Mouse (Mus musculus): Measurements from ENCODE around the gene Crim1. TPM values are rescaled to one million over a fixed set of nuclear protein-coding genes. Genes with fewer than 3 reads are reported as not detected.
A peak's percentile ranks its signal among the peaks of the same experiment; 100 is the strongest.

Gene Crim1
- polyA plus RNA-seq, 1 experiment from 2014 or later = 5.2 TPM

DNA sequence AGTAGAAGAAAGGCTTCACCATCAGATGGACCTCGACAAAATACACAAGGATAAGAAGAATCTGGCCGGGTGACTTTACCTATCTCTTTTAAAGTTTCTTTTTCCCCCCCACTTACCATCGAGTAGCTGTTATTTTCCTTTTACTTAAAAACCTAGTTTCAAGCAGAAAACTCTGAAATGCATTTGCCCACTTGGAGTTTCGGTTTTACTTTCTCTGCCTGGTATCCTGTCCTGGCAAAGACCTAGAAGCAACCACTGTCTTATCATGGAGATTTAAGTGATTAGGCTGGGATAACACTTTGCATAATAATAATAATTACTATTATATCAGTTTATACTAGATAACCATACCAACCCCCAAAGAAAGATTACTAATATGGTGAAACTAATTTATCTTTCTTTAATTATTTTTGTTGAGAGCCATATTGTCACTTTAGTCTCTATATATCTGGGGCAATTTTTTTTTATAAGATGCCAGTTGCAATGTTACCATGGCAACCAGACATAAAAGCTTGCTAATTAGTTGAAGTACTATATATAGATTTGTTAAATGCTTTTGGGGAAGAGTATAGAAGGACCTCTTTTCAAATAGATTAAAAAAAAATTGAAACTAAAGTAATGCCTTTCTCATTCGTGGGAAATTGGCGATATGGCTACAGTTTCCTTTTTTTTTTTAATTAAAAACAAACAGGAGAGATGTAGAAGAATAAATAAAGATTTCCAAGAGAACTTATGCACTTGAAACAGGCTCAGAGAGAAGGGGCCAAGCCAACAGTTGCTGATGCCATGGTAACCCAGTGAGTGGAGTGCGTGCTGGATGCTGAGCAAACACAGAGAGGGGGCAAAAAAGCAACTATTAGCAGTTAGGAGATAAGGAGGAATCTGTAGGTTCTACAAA is 74.8 kb downstream of the Crim1 start:
- H3K4me2 ChIP-seq = no peak overlapping the region
- H3K27me3 ChIP-seq (replicated peaks) = no peaks in the 10 kb centered on the region
- no peak overlapping the region for H3K4me3 ChIP-seq (replicated peaks)
- H3K9ac ChIP-seq = no peak overlapping the region
- ATAC-seq (ENCODE audit: insufficient read depth, low FRiP score, low read depth) = no peak
- no peaks in the 10 kb centered on the region for H3K9me3 ChIP-seq
- peaks cover 11% of the 10 kb centered on the region; the same call in 1 of the 2 replicates for H3K4me1 ChIP-seq
- H3K27ac ChIP-seq = no peak overlapping the region
- WGBS = 73% methylated on average over 7 of the region's 7 CpGs
- no peaks in the 10 kb centered on the region for H3K36me3 ChIP-seq

DNA sequence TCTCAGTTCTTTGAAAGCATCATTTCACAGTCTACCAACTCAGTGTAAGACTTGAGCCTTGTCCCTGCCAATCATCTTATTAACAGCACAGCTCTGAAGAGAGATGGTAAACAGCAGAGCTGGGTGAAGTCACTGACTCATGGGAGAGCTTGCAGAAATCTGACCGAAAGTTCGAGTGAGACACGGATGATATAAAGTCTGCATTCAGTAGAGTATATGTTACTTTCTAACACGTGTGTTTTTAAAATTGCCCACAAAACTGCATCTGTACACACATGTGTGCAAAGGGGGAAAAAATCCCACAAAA is 75.4 kb downstream of the Crim1 start:
- Histone ChIP-seq H3K4me1 (peaks cover 11% of the 10 kb centered on the region), H3K27me3 (replicated peaks) (no peaks in the 10 kb centered on the region), H3K27ac (no peak overlapping the region), H3K9me3 (no peaks in the 10 kb centered on the region), H3K4me3 (replicated peaks) (no peak overlapping the region), H3K4me2 (no peak overlapping the region), H3K9ac (no peak overlapping the region), H3K36me3 (no peaks in the 10 kb centered on the region)
- ATAC-seq (ENCODE audit: insufficient read depth, low FRiP score, low read depth) = no peak
- 43% methylated on average over 4 of the region's 4 CpGs for WGBS

DNA sequence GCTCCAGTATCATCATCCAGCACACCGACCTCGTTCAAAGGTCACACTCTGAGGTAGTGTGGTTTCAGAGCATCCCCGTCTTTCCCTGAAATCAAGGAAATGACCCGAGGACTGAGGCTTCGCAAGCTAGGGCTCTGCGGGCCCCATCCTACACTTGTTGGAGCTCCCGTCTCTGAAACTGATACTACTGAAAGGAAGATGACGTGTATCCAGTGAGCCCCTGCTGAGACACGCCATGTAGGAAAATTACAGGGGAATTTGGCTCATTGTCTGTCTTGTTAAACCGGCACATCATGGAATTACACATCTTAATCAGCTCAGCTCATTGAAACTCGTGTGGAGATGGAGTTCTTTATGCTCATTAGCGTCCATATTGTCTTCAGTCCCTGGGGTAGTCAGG is 79.1 kb downstream of the Crim1 start:
- Histone ChIP-seq H3K27me3 (replicated peaks) (no peaks in the 10 kb centered on the region), H3K36me3 (peaks cover 4% of the 10 kb centered on the region; the same call in 1 of the 2 replicates), H3K4me3 (replicated peaks) (no peak overlapping the region), H3K27ac (no peak overlapping the region), H3K9ac (no peak overlapping the region), H3K9me3 (no peaks in the 10 kb centered on the region), H3K4me2 (no peak overlapping the region), H3K4me1 (peaks cover under 1% of the 10 kb centered on the region)
- no peak for ATAC-seq (ENCODE audit: insufficient read depth, low FRiP score, low read depth)
- WGBS = 86% methylated on average over 12 of the region's 12 CpGs

DNA sequence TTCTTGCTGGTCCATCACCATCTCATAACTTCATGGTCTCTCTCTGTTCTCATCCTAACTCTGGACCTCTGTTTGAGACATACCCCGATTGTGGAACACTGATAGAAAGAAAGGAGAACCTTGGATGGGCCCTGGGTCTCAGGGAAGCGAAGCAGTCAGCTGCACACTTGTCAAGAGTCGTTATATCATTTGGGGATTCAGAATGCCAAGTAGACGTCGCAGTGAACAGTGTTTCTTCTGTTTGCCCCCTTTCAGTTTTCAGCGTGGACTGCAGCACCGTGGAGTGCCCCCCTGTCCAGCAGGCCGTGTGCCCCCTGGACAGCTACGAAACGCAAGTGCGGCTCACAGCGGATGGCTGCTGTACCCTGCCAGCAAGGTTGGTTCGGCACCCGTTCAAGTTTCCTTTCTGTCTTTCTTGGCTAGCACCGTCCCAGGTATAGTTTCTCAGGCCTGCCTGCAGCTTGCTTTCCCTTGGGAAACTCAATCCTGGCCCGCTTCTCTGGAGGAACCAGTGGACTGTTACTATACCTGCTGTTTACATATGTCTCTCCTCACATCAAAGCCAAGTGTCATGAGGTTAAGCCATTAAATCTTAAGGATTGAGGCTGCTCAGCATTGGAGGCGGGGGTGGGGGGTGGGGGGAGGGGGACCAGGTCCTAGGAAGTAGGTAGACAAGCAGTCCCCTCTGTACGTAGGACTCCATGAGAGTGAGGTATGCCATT is 81.1 kb downstream of the Crim1 start:
- no peak overlapping the region for H3K27ac ChIP-seq
- WGBS = 60% methylated on average over 18 of the region's 18 CpGs
- H3K9me3 ChIP-seq = no peaks in the 10 kb centered on the region
- H3K4me2 ChIP-seq = no peak overlapping the region
- no peaks in the 10 kb centered on the region; the same call in 1 of the 2 replicates for H3K4me1 ChIP-seq
- no peak for ATAC-seq (ENCODE audit: insufficient read depth, low FRiP score, low read depth)
- H3K27me3 ChIP-seq (replicated peaks) = no peaks in the 10 kb centered on the region
- no peak overlapping the region for H3K4me3 ChIP-seq (replicated peaks)
- peaks cover 4% of the 10 kb centered on the region; the same call in 1 of the 2 replicates for H3K36me3 ChIP-seq
- H3K9ac ChIP-seq = no peak overlapping the region

DNA sequence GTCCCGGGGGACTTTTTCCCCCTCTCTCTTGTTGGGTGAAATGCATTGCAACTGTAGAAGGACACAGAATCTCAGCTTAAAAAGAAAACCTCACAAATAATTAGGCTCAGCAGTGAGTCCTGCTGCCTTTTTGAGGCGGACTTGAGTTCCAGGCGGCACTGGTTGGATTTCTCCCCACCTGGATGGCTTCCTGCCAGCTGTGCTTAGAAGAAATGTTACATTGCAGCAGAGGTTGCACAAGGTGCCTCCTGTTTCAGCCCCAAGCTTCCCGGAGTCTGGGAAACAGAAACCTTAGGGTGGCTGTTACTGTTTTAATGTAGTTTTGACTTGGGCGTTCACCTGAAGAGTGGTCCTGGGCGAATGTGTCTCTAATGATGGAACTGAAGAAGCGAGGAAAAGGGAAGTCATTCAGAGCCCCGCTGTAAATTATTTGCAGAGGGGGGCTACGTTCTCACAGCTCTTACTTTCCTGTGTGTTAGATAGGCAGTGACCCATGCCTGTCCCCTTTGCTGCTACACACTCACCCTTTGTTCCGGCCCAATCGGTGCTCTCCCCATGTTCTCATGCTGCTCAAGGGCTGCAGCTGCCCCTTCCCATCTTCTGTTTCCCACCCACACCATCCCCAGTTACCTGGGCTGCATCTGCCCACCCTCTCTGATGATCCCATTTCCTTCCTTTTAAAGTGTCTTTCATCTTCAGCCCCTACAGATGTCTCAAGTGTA is 83.4 kb downstream of the Crim1 start:
- H3K27ac ChIP-seq = no peak overlapping the region
- no peak for ATAC-seq (ENCODE audit: insufficient read depth, low FRiP score, low read depth)

DNA sequence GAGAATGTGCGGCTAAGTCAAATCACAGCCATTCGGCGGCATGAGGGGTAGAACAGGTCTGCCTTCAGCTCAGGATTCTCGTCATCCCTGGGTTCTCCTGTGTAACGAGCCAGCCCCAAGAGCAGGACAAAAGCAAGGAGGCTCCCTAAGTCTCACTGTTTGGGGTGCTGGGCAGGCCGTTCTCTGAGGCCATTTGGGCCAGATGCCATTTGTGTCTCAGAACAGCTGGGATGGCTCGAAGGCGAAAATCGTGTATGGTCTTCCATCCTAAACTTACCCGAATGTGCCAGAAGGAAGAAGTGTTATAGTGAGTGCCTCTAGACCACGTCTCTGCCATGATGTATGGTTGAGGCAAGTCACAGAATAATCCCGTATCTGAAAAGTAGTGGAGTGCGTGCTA is 86.0 kb downstream of the Crim1 start:
- ATAC-seq (ENCODE audit: insufficient read depth, low FRiP score, low read depth) = no peak
- WGBS = 75% methylated on average over 13 of the region's 13 CpGs
- no peaks in the 10 kb centered on the region for H3K9me3 ChIP-seq

More for the DNA sequence above, 83.4 kb downstream of the Crim1 start:
- 76% methylated on average over 11 of the region's 11 CpGs for WGBS
- Histone ChIP-seq H3K36me3 (peaks cover 4% of the 10 kb centered on the region; the same call in 1 of the 2 replicates), H3K4me1 (peaks cover 4% of the 10 kb centered on the region; the same call in 1 of the 2 replicates), H3K4me2 (no peak overlapping the region), H3K9me3 (no peaks in the 10 kb centered on the region), H3K9ac (no peak overlapping the region), H3K4me3 (replicated peaks) (no peak overlapping the region), H3K27me3 (replicated peaks) (no peaks in the 10 kb centered on the region)

DNA sequence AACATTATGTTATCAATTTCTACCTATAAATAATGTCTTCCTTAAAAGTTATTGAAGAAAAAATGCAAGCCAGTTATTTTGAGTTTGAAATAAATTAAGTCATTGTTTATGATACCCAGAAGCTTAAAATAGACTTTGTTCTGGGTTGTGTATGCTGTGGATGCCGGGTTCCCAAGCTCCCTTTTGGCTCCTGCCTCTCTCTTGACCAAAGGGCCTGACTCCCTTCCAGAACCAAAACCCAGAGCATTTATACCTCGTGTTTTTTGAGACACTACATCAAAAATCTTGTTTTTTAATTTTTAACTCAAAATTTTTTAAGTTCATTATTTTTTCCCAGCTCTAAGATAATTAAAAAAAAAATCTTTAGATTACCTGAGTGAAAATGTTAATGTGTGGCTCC is 87.3 kb downstream of the Crim1 start:
- Histone ChIP-seq H3K4me1 (peaks cover 4% of the 10 kb centered on the region; the same call in 1 of the 2 replicates), H3K4me3 (replicated peaks) (no peak overlapping the region), H3K27me3 (replicated peaks) (no peaks in the 10 kb centered on the region), H3K27ac (no peak overlapping the region), H3K4me2 (no peak overlapping the region), H3K36me3 (no peaks in the 10 kb centered on the region), H3K9me3 (no peaks in the 10 kb centered on the region), H3K9ac (no peak overlapping the region)
- no peak for ATAC-seq (ENCODE audit: insufficient read depth, low FRiP score, low read depth)
- 59% methylated on average over 2 of the region's 2 CpGs for WGBS

More for the DNA sequence above, 86.0 kb downstream of the Crim1 start:
- Histone ChIP-seq H3K27me3 (replicated peaks) (no peaks in the 10 kb centered on the region), H3K27ac (no peak overlapping the region), H3K36me3 (peaks cover 4% of the 10 kb centered on the region; the same call in 1 of the 2 replicates), H3K9ac (no peak overlapping the region), H3K4me1 (peaks cover 4% of the 10 kb centered on the region; the same call in 1 of the 2 replicates), H3K4me3 (replicated peaks) (no peak overlapping the region), H3K4me2 (no peak overlapping the region)

DNA sequence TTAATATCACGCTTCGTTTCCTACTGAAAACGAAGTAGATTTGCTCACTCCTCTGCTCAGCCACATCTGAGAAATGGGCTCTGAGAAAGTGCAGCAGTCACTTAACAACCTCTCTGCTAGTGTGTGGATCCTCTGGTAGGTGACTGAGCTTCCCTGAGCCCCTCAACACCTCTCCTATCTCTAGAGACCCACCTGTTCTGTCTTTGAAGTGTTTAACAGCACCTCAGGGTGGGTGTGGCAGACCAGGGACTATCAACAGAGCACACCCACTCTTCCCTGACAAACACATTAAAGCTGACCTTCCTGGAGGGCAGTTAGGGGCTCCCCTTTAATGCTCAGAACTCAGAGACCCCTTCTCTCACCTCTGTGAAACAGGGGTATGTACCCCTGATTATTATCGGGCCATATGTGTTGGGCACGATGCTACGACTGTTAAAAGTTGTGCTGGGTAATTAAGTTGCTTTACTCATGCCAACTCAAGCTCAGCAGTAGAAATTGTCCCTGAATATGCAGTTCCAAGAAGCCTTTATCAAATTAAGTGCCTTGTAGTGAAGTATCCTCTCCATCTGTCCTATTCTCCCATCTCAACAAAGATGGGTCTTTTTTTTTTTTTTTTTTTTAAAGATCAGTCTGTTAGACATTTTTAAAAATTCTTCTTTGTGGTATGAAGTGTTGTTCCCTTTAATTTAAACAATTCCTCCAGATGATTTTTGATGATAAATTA is 90.3 kb downstream of the Crim1 start:
- Histone ChIP-seq H3K4me3 (replicated peaks) (no peak overlapping the region), H3K9ac (no peak overlapping the region), H3K4me2 (no peak overlapping the region), H3K9me3 (no peaks in the 10 kb centered on the region), H3K4me1 (peaks cover 4% of the 10 kb centered on the region; the same call in 1 of the 2 replicates), H3K27me3 (replicated peaks) (no peaks in the 10 kb centered on the region), H3K27ac (no peak overlapping the region), H3K36me3 (no peaks in the 10 kb centered on the region)
- WGBS = 85% methylated on average over 6 of the region's 6 CpGs
- peak; percentile 48; the same call in 1 of the 2 replicates for ATAC-seq (ENCODE audit: insufficient read depth, low FRiP score, low read depth)

DNA sequence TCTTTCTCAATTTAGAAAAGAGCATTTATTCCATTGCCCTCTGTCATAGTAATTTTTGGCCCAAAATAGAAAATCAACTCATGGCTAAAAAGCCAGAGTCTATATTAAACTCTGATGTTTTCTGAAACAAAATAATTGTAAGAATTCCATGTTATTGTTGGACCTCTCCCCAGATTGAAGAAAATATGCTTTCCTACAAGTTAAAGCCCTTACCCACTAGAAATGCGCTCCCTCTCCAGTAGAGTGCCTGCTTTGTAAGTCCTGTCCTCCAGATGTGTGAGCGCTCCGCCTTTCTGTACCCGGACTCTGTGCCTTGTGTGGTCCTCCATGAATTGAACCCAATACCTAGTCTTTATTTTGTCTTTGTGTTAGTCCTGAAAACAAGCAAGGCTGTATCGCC is 91.0 kb downstream of the Crim1 start:
- no peak for ATAC-seq (ENCODE audit: insufficient read depth, low FRiP score, low read depth)
- no peak overlapping the region for H3K9ac ChIP-seq
- H3K4me3 ChIP-seq (replicated peaks) = no peak overlapping the region
- no peaks in the 10 kb centered on the region for H3K36me3 ChIP-seq
- peaks cover 4% of the 10 kb centered on the region; the same call in 1 of the 2 replicates for H3K4me1 ChIP-seq
- WGBS = 92% methylated on average over 5 of the region's 5 CpGs
- no peaks in the 10 kb centered on the region for H3K9me3 ChIP-seq
- H3K27ac ChIP-seq = no peak overlapping the region
- H3K27me3 ChIP-seq (replicated peaks) = no peaks in the 10 kb centered on the region
- no peak overlapping the region for H3K4me2 ChIP-seq

DNA sequence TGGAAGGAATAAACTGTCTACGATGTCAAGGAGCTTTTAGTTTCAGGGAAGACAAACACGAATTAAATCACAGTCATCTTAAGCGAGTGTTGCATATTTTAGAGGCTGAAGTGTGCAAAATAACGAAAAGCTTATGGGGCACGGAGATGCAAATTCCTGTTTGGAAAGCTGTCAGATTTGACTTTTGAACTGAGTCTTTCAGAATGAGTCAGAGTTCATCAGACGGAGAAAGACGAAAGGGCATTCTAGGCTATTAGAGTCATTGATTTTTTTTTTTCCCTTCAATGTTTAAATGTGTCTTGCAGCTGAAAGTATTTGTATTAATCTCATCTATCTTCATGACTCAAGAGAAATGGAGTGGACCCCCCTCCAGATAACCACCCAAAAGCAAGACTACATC is 92.3 kb downstream of the Crim1 start:
- H3K27ac ChIP-seq = no peak overlapping the region
- no peak overlapping the region for H3K4me3 ChIP-seq (replicated peaks)
- no peaks in the 10 kb centered on the region for H3K36me3 ChIP-seq
- peaks cover 4% of the 10 kb centered on the region for H3K4me1 ChIP-seq
- no peak overlapping the region for H3K4me2 ChIP-seq
- H3K9ac ChIP-seq = no peak overlapping the region
- no peaks in the 10 kb centered on the region for H3K9me3 ChIP-seq
- 51% methylated on average over 7 of the region's 7 CpGs for WGBS
- ATAC-seq (ENCODE audit: insufficient read depth, low FRiP score, low read depth) = no peak
- H3K27me3 ChIP-seq (replicated peaks) = no peaks in the 10 kb centered on the region

DNA sequence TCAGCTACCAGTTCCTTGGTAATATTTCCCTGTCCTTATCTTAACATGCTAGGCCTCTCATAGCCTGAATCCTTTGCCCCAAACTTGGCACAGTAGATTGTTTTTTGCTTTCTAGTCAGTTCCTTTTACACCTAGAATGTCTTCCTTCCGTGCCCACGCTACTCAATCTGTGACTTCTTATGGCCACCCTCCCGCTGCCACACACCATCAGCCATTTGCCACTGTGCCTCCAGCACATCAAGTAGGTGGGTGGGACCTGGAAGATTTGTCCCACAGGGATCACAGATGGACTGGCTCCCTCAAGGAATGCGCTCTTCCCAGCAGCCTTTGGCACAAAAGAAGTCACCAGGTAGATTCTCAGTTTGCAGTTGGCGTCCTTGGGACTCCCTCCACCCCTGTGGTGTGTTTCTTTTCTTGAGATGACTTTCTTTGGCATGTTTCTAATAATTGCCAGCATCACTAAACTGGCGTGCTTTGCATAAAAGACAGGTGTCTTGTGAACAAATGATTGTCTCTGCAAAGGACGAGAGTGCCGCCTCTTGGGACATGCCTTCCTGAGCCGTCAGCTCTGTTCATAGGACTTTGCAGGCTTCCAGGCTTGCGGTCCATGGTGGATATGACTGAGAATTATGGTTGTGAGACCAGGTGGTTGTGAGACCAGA is 92.9 kb downstream of the Crim1 start:
- no peak overlapping the region for H3K9ac ChIP-seq
- WGBS = 93% methylated on average over 10 of the region's 10 CpGs
- H3K4me3 ChIP-seq (replicated peaks) = no peak overlapping the region
- peaks cover under 1% of the 10 kb centered on the region for H3K4me1 ChIP-seq
- no peaks in the 10 kb centered on the region for H3K36me3 ChIP-seq
- H3K27ac ChIP-seq = no peak overlapping the region
- H3K27me3 ChIP-seq (replicated peaks) = no peaks in the 10 kb centered on the region
- H3K9me3 ChIP-seq = no peaks in the 10 kb centered on the region
- no peak overlapping the region for H3K4me2 ChIP-seq
- no peak for ATAC-seq (ENCODE audit: insufficient read depth, low FRiP score, low read depth)

All from stomach, embryonic 15.5 days (tissue).